Mouse (Mus musculus) heart, embryonic 11.5 days (tissue): Measurements from ENCODE around the gene Bri3bp. TPM values are rescaled to one million over a fixed set of nuclear protein-coding genes. Genes with fewer than 3 reads are reported as not detected.
"Not testable (repeated sequence)": the region's sequence is repeated elsewhere in the genome, so short reads cannot be mapped to it uniquely, and the experiment has no call there.

Experiments used
- ATAC-seq: fragments of 200-750 bp; cut with Nextera tagmentation; replicated peaks from 2 replicates; pipeline ENCODE4 v1.8.0; 2017; ENCODE audit warnings: moderate library complexity; ENCODE audit not compliant: insufficient number of reproducible peaks, low FRiP score, low TSS enrichment
- H3K27ac ChIP-seq: fragments of 300-500 bp; sonication (generic); 2 replicates; pipeline ENCODE4 v1.5.1; 2014; ENCODE audit warnings: mild to moderate bottlenecking, low read depth, low read length
- H3K27me3 ChIP-seq: fragments of 300-500 bp; sonication (generic); 2 replicates; pipeline ENCODE4 v1.6.1; 2014; ENCODE audit warnings: mild to moderate bottlenecking, low read length, mixed read lengths; ENCODE audit not compliant: control insufficient read depth, insufficient read depth
- H3K36me3 ChIP-seq: fragments of 300-500 bp; sonication (generic); 2 replicates; pipeline ENCODE4 v1.6.1; 2014; ENCODE audit warnings: mild to moderate bottlenecking, low read length, moderate library complexity, mixed read lengths; ENCODE audit not compliant: control insufficient read depth, insufficient read depth
- H3K4me1 ChIP-seq: fragments of 300-500 bp; sonication (generic); 2 replicates; pipeline ENCODE4 v1.6.1; 2014; ENCODE audit warnings: low read length; ENCODE audit not compliant: control insufficient read depth, insufficient read depth
- H3K4me2 ChIP-seq: fragments of 300-500 bp; sonication (generic); 2 replicates; pipeline ENCODE4 v1.6.1; 2014; ENCODE audit warnings: mild to moderate bottlenecking, moderate library complexity
- H3K4me3 ChIP-seq: fragments of 300-500 bp; sonication (generic); 2 replicates; pipeline ENCODE4 v1.5.1; 2014; ENCODE audit warnings: low read depth, low read length
- H3K9ac ChIP-seq: fragments of 300-500 bp; sonication (generic); 2 replicates; pipeline ENCODE4 v1.6.1; 2014; ENCODE audit warnings: mild to moderate bottlenecking, low read depth, low read length, moderate library complexity
- H3K9me3 ChIP-seq: fragments of 300-500 bp; sonication (generic); replicated peaks from 2 replicates; pipeline ENCODE4 v1.6.1; 2016; ENCODE audit warnings: low read length; ENCODE audit not compliant: control insufficient read depth
- WGBS: fragments of 180-500 bp; shearing (Covaris S2); extraction: QIAGEN DNeasy Blood & Tissue Kit; methylation state at CpG from one replicate; pipeline ENCODE4 v1.1.7; 2014; ENCODE audit not compliant: insufficient replicate concordance; 5-methylcytosine and 5-hydroxymethylcytosine counted together
- polyA plus RNA-seq: library from polyadenylated mRNA; unstranded; fragments of >200 nt; fragmentation: Nextera tagmentation; extraction: Ambion mirVana; gene quantifications from 2 replicates; pipeline ENCODE4 v1.2.1, GENCODE M21; 2014

Gene Bri3bp
- polyA plus RNA-seq, 1 experiment from 2014 or later: 32.7 TPM

DNA sequence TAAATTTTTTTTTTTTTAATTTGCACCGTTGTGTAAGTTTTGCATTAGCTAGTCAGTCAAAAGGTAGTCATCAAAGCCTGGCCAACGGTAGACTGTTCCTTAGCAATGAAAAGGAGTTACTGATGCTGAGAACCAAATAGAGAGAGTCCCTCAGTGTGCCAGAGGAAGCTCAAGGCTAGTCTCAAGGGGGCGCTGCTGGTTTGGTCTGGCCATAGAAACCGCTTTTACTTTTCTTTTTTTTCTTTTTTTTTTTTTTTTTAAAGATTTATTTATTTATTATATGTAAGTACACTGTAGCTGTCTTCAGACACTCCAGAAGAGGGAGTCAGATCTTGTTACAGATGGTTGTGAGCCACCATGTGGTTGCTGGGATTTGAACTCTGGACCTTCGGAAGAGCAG, 47.6 kb downstream of the Bri3bp start:
- H3K27me3 ChIP-seq, H3K4me2 ChIP-seq, H3K27ac ChIP-seq, H3K9ac ChIP-seq, ATAC-seq, H3K36me3 ChIP-seq, H3K9me3 ChIP-seq, H3K4me1 ChIP-seq, H3K4me3 ChIP-seq: not testable (repeated sequence)
- 82% methylated on average over 5 of the region's 5 CpGs for WGBS

DNA sequence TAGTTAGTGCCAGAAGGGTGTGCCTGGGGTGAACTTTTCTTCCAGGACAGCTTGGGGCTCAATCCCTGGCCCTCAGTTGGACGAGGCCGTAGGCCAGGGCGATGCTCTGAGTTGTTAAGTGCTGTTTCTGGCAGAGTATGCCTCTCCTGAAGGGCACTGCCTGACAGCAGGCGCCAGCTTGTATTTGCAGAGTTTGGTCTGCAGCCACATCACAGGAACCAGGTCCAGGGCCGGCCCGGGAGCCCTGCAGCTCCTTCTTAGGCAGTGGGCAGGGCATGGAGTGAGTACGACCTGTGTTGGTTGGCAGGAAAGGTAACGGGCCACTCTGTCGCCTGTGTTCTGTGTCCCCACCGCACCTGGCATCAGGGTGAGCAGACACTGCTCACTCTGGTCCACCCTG, 49.7 kb downstream of the Bri3bp start:
- no peak overlapping the region for H3K9ac ChIP-seq
- no peaks in the 10 kb centered on the region for H3K27me3 ChIP-seq
- H3K36me3 ChIP-seq: no peaks in the 10 kb centered on the region; the same call in none of the 2 replicates
- no peak overlapping the region for H3K4me3 ChIP-seq
- no peak overlapping the region for H3K4me2 ChIP-seq
- no peaks in the 10 kb centered on the region for H3K9me3 ChIP-seq
- no peak for ATAC-seq
- no peak overlapping the region for H3K27ac ChIP-seq
- 87% methylated on average over 10 of the region's 10 CpGs for WGBS
- no peaks in the 10 kb centered on the region for H3K4me1 ChIP-seq

DNA sequence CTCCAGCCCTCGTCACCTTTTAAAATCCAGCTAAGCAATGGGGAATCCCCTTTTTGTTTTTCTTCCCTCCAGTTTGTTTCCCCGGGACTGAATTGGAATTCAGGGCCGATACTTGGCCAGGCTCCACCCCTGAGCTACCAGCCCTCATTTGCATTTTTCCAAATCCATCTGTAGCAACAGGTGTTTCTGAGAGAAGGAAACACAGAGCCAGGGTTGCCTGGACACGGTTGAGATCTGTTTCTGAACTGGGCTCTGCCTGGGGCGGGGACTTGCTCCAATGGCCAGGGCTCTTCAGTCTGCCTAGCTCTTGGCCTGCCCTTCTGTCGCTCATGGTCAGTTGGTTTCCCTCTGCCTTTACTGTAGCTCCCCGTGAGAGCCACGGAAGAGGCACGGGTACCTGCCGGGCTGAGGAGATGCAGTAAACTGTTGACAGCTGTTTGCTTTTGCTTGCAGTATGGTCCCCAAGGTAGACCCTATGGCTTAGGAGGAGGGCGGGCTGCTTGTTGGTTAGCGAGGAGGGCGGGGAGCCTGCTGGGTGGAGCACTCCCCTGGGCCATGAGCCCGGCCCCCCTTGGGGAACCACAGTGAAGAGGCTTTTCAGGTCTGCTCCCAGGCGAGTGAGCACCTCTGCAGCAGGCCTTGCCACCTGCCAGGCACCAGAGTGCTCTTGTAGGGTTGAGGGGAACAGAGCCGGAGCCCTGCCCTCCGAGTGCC, 51.2 kb downstream of the Bri3bp start:
- ATAC-seq: no peak
- Histone ChIP-seq H3K9me3 (no peaks in the 10 kb centered on the region), H3K27ac (no peak overlapping the region), H3K4me3 (no peak overlapping the region), H3K27me3 (no peaks in the 10 kb centered on the region), H3K4me2 (no peak overlapping the region), H3K4me1 (no peaks in the 10 kb centered on the region), H3K36me3 (no peaks in the 10 kb centered on the region; the same call in none of the 2 replicates), H3K9ac (no peak overlapping the region)
- WGBS: 64% methylated on average over 17 of the region's 17 CpGs

DNA sequence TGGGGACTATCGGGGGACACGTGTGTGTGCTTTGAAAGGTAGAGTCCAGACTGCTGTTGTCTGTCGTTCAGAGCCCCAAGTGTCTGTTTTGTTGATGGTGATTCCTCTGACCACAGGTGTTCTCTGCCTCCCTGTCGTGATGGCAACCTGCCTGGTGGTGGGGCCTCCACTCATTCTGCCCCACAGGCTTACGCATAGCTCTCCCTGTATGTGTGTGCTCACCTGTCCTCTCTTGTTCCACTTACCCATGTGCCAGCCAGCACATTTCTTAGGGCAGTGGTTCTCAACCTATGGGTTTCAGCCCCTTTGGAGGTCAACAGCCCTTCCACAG, 51.7 kb downstream of the Bri3bp start:
- Histone ChIP-seq H3K27ac (no peak overlapping the region), H3K4me3 (no peak overlapping the region), H3K9ac (no peak overlapping the region), H3K4me2 (no peak overlapping the region), H3K27me3 (no peaks in the 10 kb centered on the region), H3K36me3 (no peaks in the 10 kb centered on the region; the same call in none of the 2 replicates), H3K9me3 (no peaks in the 10 kb centered on the region), H3K4me1 (no peaks in the 10 kb centered on the region)
- no peak for ATAC-seq
- WGBS: 71% methylated on average over 5 of the region's 5 CpGs

DNA sequence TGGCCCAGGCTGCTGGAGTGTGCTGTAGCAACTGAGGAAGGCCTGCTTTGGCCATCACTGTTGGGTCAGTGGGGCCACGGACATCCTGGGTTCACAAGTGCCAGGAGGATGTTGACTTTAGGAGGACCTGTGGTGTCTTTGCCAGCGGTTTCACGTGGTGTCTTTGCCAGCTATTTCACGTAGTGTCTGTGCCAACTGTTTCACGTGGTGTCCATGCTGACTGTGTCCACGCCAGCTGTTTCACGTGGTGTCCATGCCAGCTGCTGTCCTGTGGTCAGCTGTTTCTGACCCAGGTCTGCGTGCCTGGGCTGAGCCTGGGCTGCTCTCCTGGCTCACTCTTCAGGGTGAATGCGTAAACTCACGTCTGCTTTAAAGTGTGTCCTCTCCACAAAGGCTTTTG, 54.3 kb downstream of the Bri3bp start:
- H3K27me3 ChIP-seq: no peaks in the 10 kb centered on the region
- no peaks in the 10 kb centered on the region; the same call in none of the 2 replicates for H3K36me3 ChIP-seq
- H3K9me3 ChIP-seq: no peaks in the 10 kb centered on the region
- 90% methylated on average over 10 of the region's 10 CpGs for WGBS
- no peak overlapping the region for H3K27ac ChIP-seq
- no peak overlapping the region for H3K9ac ChIP-seq
- no peak overlapping the region for H3K4me2 ChIP-seq
- no peaks in the 10 kb centered on the region for H3K4me1 ChIP-seq
- ATAC-seq: no peak
- H3K4me3 ChIP-seq: no peak overlapping the region

DNA sequence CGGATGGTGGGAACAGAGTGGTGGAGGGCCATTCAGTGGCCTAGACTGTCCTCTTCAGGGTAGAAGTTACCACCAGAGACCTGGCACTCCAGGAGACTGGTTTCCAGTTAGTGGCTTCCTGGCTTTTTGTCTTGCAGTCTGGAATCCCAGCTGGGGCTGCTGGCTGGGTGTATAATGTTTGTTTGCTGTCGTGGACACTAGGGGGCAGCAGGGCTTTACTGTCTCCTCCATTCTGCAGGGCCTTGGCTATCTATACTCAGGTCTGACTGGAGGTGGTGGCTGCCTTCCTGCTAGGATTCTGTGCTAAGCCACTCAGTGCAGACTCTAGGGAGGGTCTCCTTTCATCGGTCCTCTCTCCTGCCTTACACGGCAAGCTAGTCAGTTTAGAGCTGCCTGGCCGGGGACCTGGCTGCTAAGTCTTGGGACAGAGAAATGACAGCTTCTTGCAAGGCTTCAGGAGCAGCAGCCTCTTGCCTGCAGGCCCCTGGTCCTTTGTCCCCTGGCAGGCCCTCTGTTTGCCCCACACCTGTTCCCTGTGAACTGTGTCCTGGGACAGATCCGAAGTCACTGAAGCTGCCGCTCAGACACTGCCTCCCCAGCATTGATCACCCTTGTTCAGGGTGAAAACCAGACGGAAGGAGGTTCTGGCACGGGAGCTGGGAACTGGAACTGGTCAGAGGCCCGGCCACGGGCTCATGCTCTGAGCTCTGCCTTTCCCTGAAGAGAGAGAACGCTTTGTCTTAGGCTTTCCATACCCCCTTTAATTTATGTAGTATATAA, 56.6 kb downstream of the Bri3bp start:
- WGBS: 64% methylated on average over 12 of the region's 12 CpGs
- Histone ChIP-seq H3K4me1 (no peaks in the 10 kb centered on the region), H3K9ac (no peak overlapping the region), H3K4me3 (no peak overlapping the region), H3K27me3 (no peaks in the 10 kb centered on the region), H3K4me2 (no peak overlapping the region), H3K27ac (no peak overlapping the region), H3K9me3 (no peaks in the 10 kb centered on the region), H3K36me3 (no peaks in the 10 kb centered on the region; the same call in none of the 2 replicates)
- no peak; the same call in 1 of the 2 replicates for ATAC-seq

DNA sequence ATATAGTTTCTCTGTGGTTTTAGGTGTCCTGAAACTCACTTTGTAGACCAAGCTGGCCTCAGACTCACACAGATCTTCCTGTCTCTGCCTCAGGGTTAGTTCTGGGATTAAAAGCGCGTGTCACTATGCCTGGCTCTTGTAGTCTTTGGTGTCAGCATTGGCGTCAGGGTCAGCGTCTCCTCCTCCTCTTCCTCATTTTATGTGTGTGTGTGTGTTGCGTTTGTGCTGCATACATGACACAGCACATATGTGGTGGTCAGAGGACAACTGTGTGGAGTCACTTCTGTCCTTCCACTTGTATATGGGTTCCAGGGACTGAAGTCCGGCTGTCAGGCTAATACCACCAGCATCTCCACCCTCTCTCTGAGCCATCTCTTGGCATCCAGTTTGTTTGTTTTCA, 60.1 kb downstream of the Bri3bp start:
- Histone ChIP-seq H3K27me3 (no peaks in the 10 kb centered on the region), H3K9ac (no peak overlapping the region), H3K36me3 (0 out of 2 replicates have a peak, but pooled peaks cover 5% of the 10 kb centered on the region), H3K4me1 (no peaks in the 10 kb centered on the region), H3K4me3 (no peak overlapping the region), H3K9me3 (no peaks in the 10 kb centered on the region), H3K27ac (no peak overlapping the region), H3K4me2 (no peak overlapping the region)
- WGBS: 88% methylated on average over 6 of the region's 6 CpGs
- ATAC-seq: no peak

DNA sequence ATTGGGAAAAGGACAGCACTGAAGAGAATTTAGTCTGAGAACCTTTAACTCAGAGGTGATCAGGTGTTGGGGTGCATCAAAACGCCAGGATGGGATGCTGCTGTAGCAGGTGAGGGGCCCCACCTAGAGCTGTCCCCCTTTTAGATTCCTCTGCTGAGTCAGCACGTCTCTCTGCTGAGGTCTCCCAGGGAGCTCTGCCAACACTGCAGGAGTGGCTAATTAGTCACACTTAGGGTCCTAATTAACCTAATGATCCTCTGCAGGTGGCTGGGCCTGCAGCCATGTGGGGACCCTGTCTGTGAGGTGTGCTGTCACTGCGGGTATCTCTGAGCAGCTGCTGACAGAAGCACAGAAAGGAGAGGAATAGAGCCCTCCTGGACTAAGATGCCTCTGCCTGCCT, 60.8 kb downstream of the Bri3bp start:
- no peaks in the 10 kb centered on the region for H3K27me3 ChIP-seq
- H3K9me3 ChIP-seq: no peaks in the 10 kb centered on the region
- H3K27ac ChIP-seq: no peak overlapping the region
- H3K36me3 ChIP-seq: 0 out of 2 replicates have a peak, but pooled peaks cover 5% of the 10 kb centered on the region
- H3K4me3 ChIP-seq: no peak overlapping the region
- no peaks in the 10 kb centered on the region for H3K4me1 ChIP-seq
- ATAC-seq: no peak
- 43% methylated on average over 3 of the region's 3 CpGs for WGBS
- no peak overlapping the region for H3K9ac ChIP-seq
- H3K4me2 ChIP-seq: no peak overlapping the region
